ENCODE assay signal across 11 mouse cellular contexts in genomic region chr6:60985919-60986318, GRCm38 (mm10).
DNase-seq lines count a peak whose midpoint lies in the region; ATAC-seq and TF ChIP-seq lines count a peak whose summit lies in the region.
"Had no signal": no experiment of that assay in that cellular context is flagged by ENCODE, and none has a peak within 500 bp of the region (broad histone marks: within the 10 kb centered on the region; RNA-seq: fewer than 3 reads in every experiment).

No protein-coding gene starts in this region.

- H3K27ac ChIP-seq in heart, adult 2 months, result no peak overlapping the region
- no peak overlapping the region for H3K27ac ChIP-seq in midbrain, embryonic 14.5 days (replicated peaks; ENCODE audit: low read depth, low read length)
- H3K27ac ChIP-seq in midbrain, embryonic 13.5 days, result no peak overlapping the region
- H3K27ac ChIP-seq: heart, embryonic 15.5 days; liver, embryonic 12.5 days had no signal

- no peaks in the 10 kb centered on the region for H3K4me1 ChIP-seq in heart, adult 2 months (ENCODE audit: control insufficient read depth, insufficient read depth, low read length)
- H3K4me1 ChIP-seq in midbrain, embryonic 14.5 days (ENCODE audit: control insufficient read depth, insufficient read depth, low read length), result no peaks in the 10 kb centered on the region
- no peaks in the 10 kb centered on the region for H3K4me1 ChIP-seq in midbrain, embryonic 13.5 days (replicated peaks)
- H3K4me1 ChIP-seq: heart, embryonic 15.5 days; liver, embryonic 12.5 days had no signal

- peak; percentile 71 for TF ChIP-seq CTCF in heart, adult 2 months (IDR thresholded peaks at IDR 0.05)
- no peak for TF ChIP-seq CTCF in brain, embryonic 14.5 days (IDR thresholded peaks at IDR 0.05; ENCODE audit: borderline replicate concordance, extremely low read depth, insufficient read depth, insufficient read length)

- no peaks in the 10 kb centered on the region for H3K9me3 ChIP-seq in midbrain, embryonic 14.5 days (ENCODE audit: control insufficient read depth, low read length)
- no peaks in the 10 kb centered on the region for H3K9me3 ChIP-seq in midbrain, embryonic 13.5 days
- H3K9me3 ChIP-seq: heart, embryonic 15.5 days; liver, embryonic 12.5 days had no signal

- H3K4me3 ChIP-seq in heart, adult 2 months, result no peak overlapping the region
- no peak overlapping the region for H3K4me3 ChIP-seq in midbrain, embryonic 14.5 days (replicated peaks; ENCODE audit: low read depth, low read length)
- H3K4me3 ChIP-seq in midbrain, embryonic 13.5 days (replicated peaks), result no peak overlapping the region
- H3K4me3 ChIP-seq: heart, embryonic 15.5 days; liver, embryonic 12.5 days had no signal

- H3K79me2 ChIP-seq in heart, adult 2 months (replicated peaks; ENCODE audit: control insufficient read depth, insufficient read depth, low read length), result no peaks in the 10 kb centered on the region

- no peak overlapping the region for H3K9ac ChIP-seq in heart, adult 2 months (ENCODE audit: low read depth, low read length)
- H3K9ac ChIP-seq in midbrain, embryonic 14.5 days (replicated peaks; ENCODE audit: low read length), result no peak overlapping the region
- H3K9ac ChIP-seq in midbrain, embryonic 13.5 days (replicated peaks), result no peak overlapping the region
- H3K9ac ChIP-seq: heart, embryonic 15.5 days; liver, embryonic 12.5 days had no signal

- intact Hi-C loops in heart, adult 2 months (cut with DNase I), result no loop called here
- intact Hi-C loops in heart, postnatal 25 days (cut with DNase I), result loop anchor here (1.0 kb wide), 1 partner anchor 316 kb away; no protein-coding TSS in a partner anchor

- H3K36me3 ChIP-seq in heart, adult 2 months (ENCODE audit: control insufficient read depth, insufficient read depth, low read length), result no peaks in the 10 kb centered on the region
- H3K36me3 ChIP-seq in midbrain, embryonic 14.5 days (ENCODE audit: control insufficient read depth, insufficient read depth, low read length), result no peaks in the 10 kb centered on the region
- H3K36me3 ChIP-seq in midbrain, embryonic 13.5 days, result no peaks in the 10 kb centered on the region
- no peaks in the 10 kb centered on the region for H3K36me3 ChIP-seq in splenic B cell, adult 2 months (ENCODE audit: control insufficient read depth, insufficient read depth, low read length, poor library complexity, severe bottlenecking)
- H3K36me3 ChIP-seq: heart, embryonic 15.5 days; liver, embryonic 12.5 days had no signal

- no peak for DNase-seq in heart, adult 2 months
- no peak for DNase-seq in heart, postnatal 25 days (ENCODE audit: low spot score)
- peak; percentile 81 for DNase-seq in midbrain, embryonic 14.5 days
- DNase-seq in brain, embryonic 14.5 days (ENCODE audit: low read depth), result peak; percentile 77
- peak; percentile 45 for DNase-seq in splenic B cell, adult 2 months (ENCODE audit: low read depth, low spot score)
- DNase-seq in urinary bladder, postnatal 4 days (ENCODE audit: low spot score in 2 of 2), result no peak
- no peak for DNase-seq in adrenal gland, adult 2 months
- DNase-seq: cerebellum, adult 18-20 months had no signal

- TF ChIP-seq EP300 in heart, adult 2 months (IDR thresholded peaks at IDR 0.05; ENCODE audit: insufficient read depth, low read depth, low read length), result no peak

- ATAC-seq in midbrain, embryonic 14.5 days (ENCODE audit: low FRiP score, low TSS enrichment), result no peak
- no peak for ATAC-seq in midbrain, embryonic 13.5 days
- ATAC-seq: liver, embryonic 12.5 days had no signal

- H3K4me2 ChIP-seq in midbrain, embryonic 14.5 days (ENCODE audit: low read length), result no peak overlapping the region
- no peak overlapping the region for H3K4me2 ChIP-seq in midbrain, embryonic 13.5 days (replicated peaks)
- H3K4me2 ChIP-seq: heart, embryonic 15.5 days; liver, embryonic 12.5 days had no signal

- WGBS in heart, adult 2 months, result 35% methylated on average over 2 of the region's 2 CpGs
- 51% methylated on average over 2 of the region's 2 CpGs for WGBS in midbrain, embryonic 14.5 days
- 46% methylated on average over 2 of the region's 2 CpGs for WGBS in midbrain, embryonic 13.5 days

- TF ChIP-seq POLR2A in heart, adult 2 months (IDR thresholded peaks at IDR 0.05; ENCODE audit: insufficient read depth, low read depth, low read length), result no peak
- TF ChIP-seq POLR2A in brain, embryonic 14.5 days (IDR thresholded peaks at IDR 0.05; ENCODE audit: borderline replicate concordance, extremely low read depth, insufficient read depth, insufficient read length, poor library complexity, severe bottlenecking), result no peak

- no peaks in the 10 kb centered on the region for H3K27me3 ChIP-seq in heart, adult 2 months (ENCODE audit: control insufficient read depth, insufficient read depth, low read length)
- no peaks in the 10 kb centered on the region for H3K27me3 ChIP-seq in midbrain, embryonic 14.5 days (ENCODE audit: control insufficient read depth, insufficient read depth, low read length)
- H3K27me3 ChIP-seq in midbrain, embryonic 13.5 days, result no peaks in the 10 kb centered on the region
- no peaks in the 10 kb centered on the region for H3K27me3 ChIP-seq in splenic B cell, adult 2 months (ENCODE audit: control insufficient read depth, insufficient read depth, low read length, poor library complexity, severe bottlenecking)
- H3K27me3 ChIP-seq: heart, embryonic 15.5 days; liver, embryonic 12.5 days had no signal

Comparison
In these comparisons a context has a peak if more than half of its experiments do, and no peak if none do; other contexts are left out.
1. DNase-seq: peak in midbrain, embryonic 14.5 days (single experiment), brain, embryonic 14.5 days (single experiment) and splenic B cell, adult 2 months (single experiment); none in heart, adult 2 months (0 of 2), heart, postnatal 25 days (single experiment), urinary bladder, postnatal 4 days (0 of 2) and adrenal gland, adult 2 months (single experiment).